Mouse (Mus musculus): Measurements from ENCODE around the gene Xk.
"Not testable (repeated sequence)": the region's sequence is repeated elsewhere in the genome, so short reads cannot be mapped to it uniquely, and the experiment has no call there.

The Xk gene

DNA sequence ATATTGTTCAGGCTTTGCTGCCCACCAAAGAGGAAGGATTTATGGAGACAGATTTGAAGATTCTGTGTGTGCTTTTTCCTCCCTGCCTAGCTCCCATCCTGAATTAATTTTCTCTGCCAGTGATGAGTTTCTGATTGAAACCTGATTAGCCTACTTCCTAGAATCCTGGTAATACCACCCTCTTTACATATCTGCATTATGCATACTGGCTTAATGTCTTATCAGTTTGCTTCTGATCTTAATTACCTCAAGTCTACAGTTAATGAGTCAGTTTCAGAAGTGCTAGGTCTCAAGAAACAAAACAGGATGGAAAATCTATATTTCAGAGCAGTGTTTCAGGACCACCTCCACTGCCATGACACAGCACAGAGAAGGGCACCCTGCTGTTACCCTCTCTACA, 43.9 kb downstream of the Xk start:
- DNase-seq (ENCODE audit: low read depth) = not testable (repeated sequence)

GRCm38 (mm10) chrX:9327954-9328353, 55.4 kb downstream of the Xk start:
- not testable (repeated sequence) for DNase-seq (ENCODE audit: low read depth)

DNA sequence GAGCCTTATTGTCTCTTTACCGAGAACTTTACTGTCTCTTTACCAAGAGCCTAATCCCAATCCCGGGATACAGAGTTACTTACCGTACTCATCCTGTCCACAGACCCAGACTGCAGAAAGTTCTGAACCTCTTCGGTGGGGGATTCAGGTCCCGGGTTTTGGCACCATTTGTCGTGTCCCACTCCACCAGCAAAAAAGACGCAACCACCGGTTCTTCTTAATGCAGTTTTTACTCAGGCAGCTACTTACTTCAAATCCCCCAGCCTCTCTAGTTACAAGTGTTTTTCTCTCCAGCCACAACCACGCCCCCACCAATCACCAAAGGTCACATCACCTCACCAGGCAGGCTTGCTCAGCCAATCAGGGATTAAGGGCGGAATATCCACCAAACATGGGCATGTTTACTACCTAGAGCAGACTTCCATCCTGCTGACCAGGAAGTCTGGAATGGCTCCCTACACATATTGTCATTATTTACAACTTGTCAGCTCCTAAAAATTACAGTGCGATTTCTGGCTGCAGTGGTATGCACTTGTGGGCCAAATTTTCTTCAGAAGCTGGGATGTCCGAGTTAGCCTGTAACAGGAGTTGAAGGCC, 59.9 kb downstream of the Xk start:
- peak; percentile 69 for DNase-seq (ENCODE audit: low read depth)

DNA sequence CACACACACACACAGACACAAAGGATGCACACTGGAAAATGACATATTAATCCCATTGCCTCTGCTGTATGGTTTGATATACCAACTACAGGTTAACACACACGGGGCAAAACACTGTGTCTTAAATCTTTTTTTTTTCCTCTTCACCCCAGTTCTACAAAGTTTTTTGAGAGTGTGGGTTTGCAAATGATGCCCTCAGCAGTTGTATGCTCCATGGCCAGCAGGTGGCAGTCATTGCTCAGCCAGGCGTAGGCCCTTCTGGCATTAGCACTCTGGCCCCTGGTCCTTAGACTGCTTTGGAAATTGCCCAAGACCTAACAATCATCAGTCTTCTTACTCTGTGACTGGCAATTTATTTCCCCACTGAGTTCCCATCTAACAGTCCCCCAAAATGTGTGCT, 60.5 kb downstream of the Xk start:
- DNase-seq (ENCODE audit: low read depth) = peak; percentile 65

- DNase-seq (ENCODE audit: low read depth) = not testable (repeated sequence)
Observed at GRCm38 (mm10) chrX:9334996-9335395, 62.4 kb downstream of the Xk start.

GRCm38 (mm10) chrX:9350327-9350726, 77.8 kb downstream of the Xk start, which contains the start of gene H2al1k:
Gene H2al1k, plus strand, starts transcription at chrX:9350627.
- not testable (repeated sequence) for DNase-seq (ENCODE audit: low read depth)
